Mouse (Mus musculus) lung, postnatal 0 days (tissue): ENCODE measurements at regions not wholly inside any gene's neighbourhood (a gene's known extent, or its start where the extent isn't known, plus 50 kb on each side); places are given as distances from the start of the nearest gene placed in this dataset.

ENCODE experiments used
- CTCF ChIP-seq: IDR thresholded peaks from 2 replicates; pipeline ENCODE4 v1.5.1; 2016; ENCODE audit warnings: antibody characterized with exemption, mild to moderate bottlenecking
- EP300 ChIP-seq: IDR thresholded peaks from 2 replicates; pipeline ENCODE4 v1.6.1; 2016; ENCODE audit warnings: antibody characterized with exemption, mild to moderate bottlenecking, control low read depth

DNA sequence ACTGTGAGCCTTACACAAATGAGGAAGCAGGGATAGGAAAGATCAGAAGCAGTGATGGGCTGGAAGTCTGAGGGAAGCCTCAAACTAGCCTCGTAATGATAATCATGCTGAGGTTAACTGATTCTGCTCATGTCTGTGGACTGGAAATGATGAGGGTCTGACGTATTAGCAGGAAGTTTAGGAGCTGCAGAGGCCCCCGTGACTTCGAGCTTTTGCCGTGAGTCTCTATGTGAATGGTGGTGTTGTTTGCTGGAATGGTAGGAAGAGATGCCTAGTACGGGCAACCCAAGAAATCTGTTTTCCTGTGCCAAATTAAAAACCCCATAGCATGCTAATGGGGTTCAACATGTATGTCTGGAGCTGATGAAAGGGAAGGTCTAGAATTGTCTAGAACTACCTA, 270.0 kb upstream of the Slc7a11 start:
- TF ChIP-seq CTCF (no peak), EP300 (no peak)
